8 mouse cellular contexts compared by ENCODE assay signal in genomic region chr2:178142291-178143023, GRCm38 (mm10). TPM values are rescaled to one million over a fixed set of nuclear protein-coding genes. Genes with fewer than 3 reads are reported as not detected.
DNase-seq lines count a peak whose midpoint lies in the region; ATAC-seq lines count a peak whose summit lies in the region.

No protein-coding gene starts in this region.

- H3K36me3 ChIP-seq in heart, embryonic 16.5 days (ENCODE audit: control insufficient read depth, insufficient read depth) = no peaks in the 10 kb centered on the region
- no peaks in the 10 kb centered on the region for H3K36me3 ChIP-seq in forebrain, embryonic 11.5 days (ENCODE audit: control insufficient read depth, insufficient read depth, low read length)
- H3K36me3 ChIP-seq in midbrain, embryonic 10.5 days = no peaks in the 10 kb centered on the region

- peak overlapping the region; percentile 35; the same call in 1 of the 2 replicates for H3K9ac ChIP-seq in heart, embryonic 16.5 days (ENCODE audit: low read length)
- H3K9ac ChIP-seq in forebrain, embryonic 11.5 days (ENCODE audit: low read length) = peak overlapping the region; percentile 83

- H3K4me3 ChIP-seq in heart, embryonic 16.5 days (ENCODE audit: low read length) = peak overlapping the region; percentile 25
- H3K4me3 ChIP-seq in forebrain, embryonic 11.5 days (ENCODE audit: low read depth, low read length) = peak overlapping the region; percentile 51
- H3K4me3 ChIP-seq in midbrain, embryonic 10.5 days = peak overlapping the region; percentile 69

- H3K4me1 ChIP-seq in heart, embryonic 16.5 days (ENCODE audit: control insufficient read depth, insufficient read depth, low read length) = peaks cover 4% of the 10 kb centered on the region; the same call in 1 of the 2 replicates
- H3K4me1 ChIP-seq in forebrain, embryonic 11.5 days (replicated peaks; ENCODE audit: control insufficient read depth, insufficient read depth, low read length) = peaks cover 9% of the 10 kb centered on the region; the same call in 1 of the 2 replicates
- H3K4me1 ChIP-seq in midbrain, embryonic 10.5 days = peaks cover 26% of the 10 kb centered on the region

- 13% methylated on average over 42 of the region's 42 CpGs for WGBS in heart, embryonic 16.5 days
- 11% methylated on average over 42 of the region's 42 CpGs for WGBS in forebrain, embryonic 11.5 days
- 9% methylated on average over 39 of the region's 42 CpGs for WGBS in midbrain, embryonic 10.5 days

- DNase-seq in heart, postnatal 10 days = no peak
- DNase-seq in brain, adult 2 months (ENCODE audit: low read depth, low spot score) = peak; percentile 40
- DNase-seq in forebrain, embryonic 11.5 days (ENCODE audit: low spot score) = peak; percentile 65
- peak; percentile 43 for DNase-seq in midbrain, embryonic 10.5 days (ENCODE audit: low spot score)
- no peak for DNase-seq in spleen, postnatal 10 days (ENCODE audit: low spot score in 2 of 2)
- DNase-seq in urinary bladder, postnatal 25 days (ENCODE audit: low spot score) = no peak
- no peak for DNase-seq in lung, postnatal 14 days

- intact Hi-C loops in heart, postnatal 10 days (cut with DNase I) = no loop called here

- H3K9me3 ChIP-seq in heart, embryonic 16.5 days (replicated peaks; ENCODE audit: control insufficient read depth, low read length) = no peaks in the 10 kb centered on the region
- H3K9me3 ChIP-seq in forebrain, embryonic 11.5 days (ENCODE audit: control insufficient read depth, low read length) = no peaks in the 10 kb centered on the region
- H3K9me3 ChIP-seq in midbrain, embryonic 10.5 days (replicated peaks) = no peaks in the 10 kb centered on the region

- H3K27me3 ChIP-seq in heart, embryonic 16.5 days (ENCODE audit: control insufficient read depth, insufficient read depth, low read length) = peaks cover 37% of the 10 kb centered on the region
- H3K27me3 ChIP-seq in forebrain, embryonic 11.5 days (ENCODE audit: control insufficient read depth, insufficient read depth, low read length) = no peaks in the 10 kb centered on the region; the same call in 1 of the 2 replicates
- peaks cover 44% of the 10 kb centered on the region for H3K27me3 ChIP-seq in midbrain, embryonic 10.5 days (ENCODE audit: low read depth, poor library complexity, severe bottlenecking)

- H3K4me2 ChIP-seq in heart, embryonic 16.5 days (ENCODE audit: low read depth, low read length) = peak overlapping the region; percentile 48
- H3K4me2 ChIP-seq in forebrain, embryonic 11.5 days (ENCODE audit: low read depth, low read length, severe bottlenecking) = peak overlapping the region; percentile 93

- ATAC-seq in heart, embryonic 16.5 days (replicated peaks; ENCODE audit: extremely low read depth, insufficient read depth, low FRiP score) = no peak
- peak; percentile 53 for ATAC-seq in forebrain, embryonic 11.5 days (replicated peaks; ENCODE audit: low FRiP score)

- H3K27ac ChIP-seq in heart, embryonic 16.5 days (ENCODE audit: low read length) = no peak overlapping the region
- 0 out of 2 replicates have a peak overlapping the region, but pooled peaks have one; percentile 25 for H3K27ac ChIP-seq in forebrain, embryonic 11.5 days (ENCODE audit: low read depth, low read length)
- H3K27ac ChIP-seq in midbrain, embryonic 10.5 days (replicated peaks) = peak overlapping the region; percentile 89

RNA-seq across cellular contexts. Expression of gene Phactr3, which starts 23.7 kb away (rescaled TPM):
- 5.3 and 6.6 TPM in 2 replicates for polyA plus RNA-seq in heart, embryonic 16.5 days (2015; fragmentation: Nextera tagmentation; extraction: Ambion mirVana)
- 1 to 10 TPM; 1.9 TPM for total RNA-seq in heart, postnatal 10 days (2021)
- polyA plus RNA-seq in forebrain, embryonic 11.5 days (2014; fragmentation: Nextera tagmentation; extraction: Ambion mirVana) = 11.3 and 13.5 TPM in 2 replicates
- 5.8 and 6.7 TPM in 2 replicates for polyA plus RNA-seq in midbrain, embryonic 10.5 days (2016; fragmentation: Nextera tagmentation; extraction: Ambion mirVana)

Comparison
In these comparisons a context has a peak if more than half of its experiments do, and no peak if none do; other contexts are left out.
1. DNase-seq: peak in brain, adult 2 months (single experiment), forebrain, embryonic 11.5 days (single experiment) and midbrain, embryonic 10.5 days (single experiment); none in heart, postnatal 10 days (0 of 2), spleen, postnatal 10 days (0 of 2), urinary bladder, postnatal 25 days (single experiment) and lung, postnatal 14 days (single experiment).
2. Peak in every context shown above with its lines, with median percentiles within 50 percentile points of each other: H3K4me3 ChIP-seq.